Mouse (Mus musculus) CH12.LX (cell line): ENCODE measurements around the gene Olfr411. TPM values are rescaled to one million over a fixed set of nuclear protein-coding genes. Genes with fewer than 3 reads are reported as not detected.
A peak's percentile ranks its signal among the peaks of the same experiment; 100 is the strongest.

Experiments used
- DNase-seq: peaks from one replicate; pipeline ENCODE4 v3.0.0-alpha.2; 2013; ENCODE audit errors: extremely low read depth
- H3K27ac ChIP-seq: 2 replicates; pipeline ENCODE4 v1.5.1; 2012; ENCODE audit warnings: low read depth, mild to moderate bottlenecking, control low read depth, moderate library complexity; ENCODE audit not compliant: insufficient read depth
- H3K27me3 ChIP-seq: replicated peaks from 2 replicates; pipeline ENCODE3; 2012; ENCODE audit warnings: inconsistent platforms
- H3K36me3 ChIP-seq, 2 experiments: replicated peaks in 1 of 2; 2 replicates each; pipeline versions ENCODE3 to v1.6.1; 2012; ENCODE audit warnings: inconsistent platforms in 1 of 2, low read length in 1 of 2, mild to moderate bottlenecking in 1 of 2, mixed read lengths in 1 of 2, moderate library complexity in 1 of 2; ENCODE audit not compliant: control insufficient read depth in 1 of 2, insufficient read depth in 1 of 2
- H3K4me1 ChIP-seq, 2 experiments: 2 replicates each; pipeline ENCODE4 v1.6.1; 2012; ENCODE audit warnings: inconsistent platforms in 1 of 2, moderate library complexity in 1 of 2; ENCODE audit not compliant: insufficient read depth in 2 of 2, control insufficient read depth in 1 of 2
- H3K4me2 ChIP-seq: 2 replicates; pipeline ENCODE4 v1.6.1; 2012; ENCODE audit warnings: low read depth, mild to moderate bottlenecking, control low read depth; ENCODE audit not compliant: poor library complexity, insufficient read depth, severe bottlenecking
- H3K4me3 ChIP-seq, 3 experiments: fragments of 150-350 bp in 1 of 3; sonication (generic) in 1 of 3; replicated peaks in 1 of 3; 2 replicates each; pipeline versions ENCODE3 to v1.5.1; 2011 to 2012; ENCODE audit warnings: low read depth in 2 of 3, low read length in 2 of 3, mild to moderate bottlenecking in 2 of 3, moderate library complexity in 2 of 3, control low read depth in 1 of 3, improper control_type of control experiment in 1 of 3, inconsistent platforms in 1 of 3, mixed read lengths in 1 of 3; ENCODE audit not compliant: poor library complexity in 1 of 3
- H3K79me2 ChIP-seq: replicated peaks from 2 replicates; pipeline ENCODE4 v1.6.1; 2012; ENCODE audit warnings: mild to moderate bottlenecking, moderate library complexity; ENCODE audit not compliant: control insufficient read depth, poor library complexity, insufficient read depth, severe bottlenecking; ENCODE audit errors: extremely low read depth
- H3K9ac ChIP-seq: 2 replicates; pipeline ENCODE4 v1.6.1; 2012; ENCODE audit warnings: low read depth, mild to moderate bottlenecking, control low read depth, moderate library complexity; ENCODE audit not compliant: insufficient read depth
- H3K9me3 ChIP-seq: replicated peaks from 2 replicates; pipeline ENCODE3; 2012; ENCODE audit warnings: low read length, inconsistent platforms, mixed read lengths
- CHD1 ChIP-seq: IDR thresholded peaks from 2 replicates; pipeline ENCODE4 v1.6.1; 2012; ENCODE audit warnings: low read depth, low read length, improper control_type of control experiment, inconsistent platforms
- CHD2 ChIP-seq: IDR thresholded peaks from 2 replicates; pipeline ENCODE4 v1.6.1; 2011; ENCODE audit warnings: low read length, improper control_type of control experiment
- CTCF ChIP-seq, 2 experiments: IDR thresholded peaks in 1 of 2; conservative IDR thresholded peaks in 1 of 2; 2 replicates each; pipeline ENCODE4 v1.5.1; 2011 to 2012; ENCODE audit warnings: low read depth in 2 of 2, low read length in 2 of 2, improper control_type of control experiment in 1 of 2, inconsistent platforms in 1 of 2, mild to moderate bottlenecking in 1 of 2, moderate library complexity in 1 of 2
- GABPA ChIP-seq: IDR thresholded peaks from 2 replicates; pipeline ENCODE4 v1.6.1; 2012; ENCODE audit warnings: low read depth, low read length, improper control_type of control experiment, inconsistent platforms; ENCODE audit not compliant: insufficient replicate concordance
- IRF4 ChIP-seq: IDR thresholded peaks from 2 replicates; pipeline ENCODE4 v1.6.1; 2014; ENCODE audit warnings: low read depth, mild to moderate bottlenecking, inconsistent platforms, low read length, improper control_type of control experiment
- JUND ChIP-seq: conservative IDR thresholded peaks from 2 replicates; pipeline ENCODE4 v1.6.1; 2011; ENCODE audit warnings: low read depth, low read length, improper control_type of control experiment
- KAT2A ChIP-seq: IDR thresholded peaks from 2 replicates; pipeline ENCODE4 v1.6.1; 2012; ENCODE audit warnings: low read length, improper control_type of control experiment, inconsistent platforms; ENCODE audit not compliant: insufficient replicate concordance
- MAX ChIP-seq: IDR thresholded peaks from 2 replicates; pipeline ENCODE4 v1.6.1; 2011; ENCODE audit warnings: low read length, improper control_type of control experiment
- MEF2A ChIP-seq: IDR thresholded peaks from 2 replicates; pipeline ENCODE4 v1.6.1; 2014; ENCODE audit warnings: low read depth, mild to moderate bottlenecking, inconsistent platforms, low read length, improper control_type of control experiment, borderline replicate concordance
- MXI1 ChIP-seq: IDR thresholded peaks from 2 replicates; pipeline ENCODE4 v1.6.1; 2011; ENCODE audit warnings: mild to moderate bottlenecking, low read depth, low read length, improper control_type of control experiment
- MYC ChIP-seq: IDR thresholded peaks from 2 replicates; pipeline ENCODE4 v1.6.1; 2011; ENCODE audit warnings: low read depth, mild to moderate bottlenecking, improper control_type of control experiment, low read length
- NRF1 ChIP-seq: IDR thresholded peaks from 2 replicates; pipeline ENCODE4 v1.6.1; 2014; ENCODE audit warnings: low read depth, mild to moderate bottlenecking, inconsistent platforms, low read length, improper control_type of control experiment, moderate library complexity
- PAX5 ChIP-seq: IDR thresholded peaks from 2 replicates; pipeline ENCODE4 v1.6.1; 2012; ENCODE audit warnings: low read length, inconsistent platforms, mixed read lengths
- POLR2AphosphoS2 ChIP-seq: IDR thresholded peaks from 2 replicates; pipeline ENCODE4 v1.6.1; 2011; ENCODE audit warnings: low read depth, low read length, improper control_type of control experiment
- RAD21 ChIP-seq: IDR thresholded peaks from 2 replicates; pipeline ENCODE4 v1.6.1; 2011; ENCODE audit warnings: low read depth, mild to moderate bottlenecking, low read length, improper control_type of control experiment, moderate library complexity
- RCOR1 ChIP-seq: conservative IDR thresholded peaks from 2 replicates; pipeline ENCODE4 v1.6.1; 2012; ENCODE audit warnings: low read depth, mild to moderate bottlenecking, inconsistent platforms, low read length, improper control_type of control experiment
- SIN3A ChIP-seq: IDR thresholded peaks from 2 replicates; pipeline ENCODE4 v1.6.1; 2012; ENCODE audit warnings: low read length, improper control_type of control experiment, inconsistent platforms
- SMC3 ChIP-seq: IDR thresholded peaks from 2 replicates; pipeline ENCODE4 v1.6.1; 2011; ENCODE audit warnings: low read depth, low read length, improper control_type of control experiment
- USF1 ChIP-seq: IDR thresholded peaks from 2 replicates; pipeline ENCODE4 v1.6.1; 2014; ENCODE audit warnings: low read depth, mild to moderate bottlenecking, inconsistent platforms, low read length, improper control_type of control experiment
- USF2 ChIP-seq: conservative IDR thresholded peaks from 2 replicates; pipeline ENCODE4 v1.6.1; 2011; ENCODE audit warnings: low read depth, low read length, improper control_type of control experiment
- ZC3H11A ChIP-seq: IDR thresholded peaks from 2 replicates; pipeline ENCODE4 v1.6.1; 2012; ENCODE audit warnings: low read depth, mild to moderate bottlenecking, inconsistent platforms, low read length, improper control_type of control experiment
- ZKSCAN1 ChIP-seq: IDR thresholded peaks from 2 replicates; pipeline ENCODE4 v1.6.1; 2012; ENCODE audit warnings: low read depth, inconsistent platforms, low read length, improper control_type of control experiment, borderline replicate concordance
- dilution Hi-C: fragments of 300-500 bp; cut with MboI; formaldehyde crosslinking; loops from 2 replicates; pipeline ENCODE4 v1.14.3; 2020; ENCODE audit warnings: low sequenced_read_pairs; ENCODE audit not compliant: extremely low pct_unique_long_range_greater_than_20kb, extremely low pct_ligation_motif_present
- in situ Hi-C: fragments of 300-500 bp; cut with MboI; formaldehyde crosslinking; loops from 3 replicates; pipeline ENCODE4 v1.14.3; 2019; ENCODE audit warnings: low sequenced_read_pairs, low pct_ligation_motif_present, low pct_unique_long_range_greater_than_20kb, mixed read lengths
- polyA plus RNA-seq: library from polyadenylated mRNA; unstranded; fragments of >175 nt; gene quantifications from 2 replicates; pipeline ENCODE4 v1.2.1, GENCODE M21; 2012; ENCODE audit warnings: low read depth; ENCODE audit not compliant: insufficient read length
- total RNA-seq, 2 experiments: library from RNA; depleted of rRNA; stranded (reverse); fragments of 300-350 nt in 1 of 2; fragments of >200 nt in 1 of 2; gene quantifications; 2 replicates each; pipeline ENCODE4 v1.2.3; 2012 to 2014

Gene Olfr411
- total and polyA plus RNA-seq, 3 experiments = not detected

- Histone ChIP-seq H3K27me3 (no peaks in the 10 kb centered on the region), H3K27ac (no peak overlapping the region), H3K4me1 (peaks cover 5 to 36% of the 10 kb centered on the region in 2 experiments; a peak in 2 of 4 replicates), H3K36me3 (peaks cover 12 to 17% of the 10 kb centered on the region in 2 experiments), H3K79me2 (no peaks in the 10 kb centered on the region), H3K4me2 (no peak overlapping the region), H3K9me3 (no peaks in the 10 kb centered on the region), H3K9ac (no peak overlapping the region), H3K4me3 (no peak overlapping the region)
- DNase-seq = no peak
- dilution Hi-C loops = no loop called here
- in situ Hi-C loops = loop anchor here (10.0 to 25.0 kb wide), 3 partner anchors 155 to 458 kb away; partner anchors contain the start of genes Mnt, Olfr139 and Olfr399
- TF ChIP-seq MAX = no peak
- no peak for TF ChIP-seq JUND
- TF ChIP-seq NRF1 = no peak
- no peak for TF ChIP-seq POLR2AphosphoS2
- TF ChIP-seq USF1 = no peak
Observed at GRCm38 (mm10) chr11:74379166-74379873, 26.9 kb upstream of the Olfr411 start.

DNA sequence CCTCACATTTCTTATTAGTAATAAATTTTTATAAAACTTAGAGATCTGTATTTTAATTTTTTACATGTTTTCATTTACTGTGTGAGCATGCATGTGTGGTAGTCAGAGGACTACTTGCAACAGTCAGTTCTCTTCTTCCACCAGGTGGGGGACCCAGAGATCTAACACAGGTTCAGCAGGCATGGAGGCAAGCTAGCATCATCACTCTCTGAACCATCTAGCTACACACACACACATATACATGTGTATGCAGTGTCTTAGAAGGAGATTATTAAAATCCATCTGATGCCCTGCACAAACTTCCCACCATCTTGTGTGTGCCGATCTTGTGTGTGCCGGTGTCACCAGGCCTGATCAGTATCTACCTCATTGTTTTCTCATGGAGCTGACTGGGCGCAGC, 24.4 kb upstream of the Olfr411 start:
- H3K4me1 ChIP-seq = peaks cover 2 to 23% of the 10 kb centered on the region in 2 experiments; a peak in 2 of 4 replicates
- dilution Hi-C loops = no loop called here
- peak; percentile 82 for DNase-seq

GRCm38 (mm10) chr11:74371393-74372100, 19.1 kb upstream of the Olfr411 start:
- in situ Hi-C loops = loop anchor here (10.0 to 25.0 kb wide), 4 partner anchors 163 to 1234 kb away; partner anchors contain the start of genes Haspin, Olfr139 and Olfr399
- H3K4me2 ChIP-seq = peak overlapping the region; percentile 45; the same call in 1 of the 2 replicates
- TF ChIP-seq MYC (no peak), IRF4 (peak; percentile 59; the same call in 1 of the 2 replicates), USF2 (no peak), CHD1 (no peak), JUND (no peak), RCOR1 (no peak), PAX5 (no peak), MEF2A (no peak), ZKSCAN1 (no peak), MXI1 (no peak), GABPA (no peak), SIN3A (no peak), CTCF (conservative IDR thresholded peaks at IDR 0.05 in 1 of 2, IDR thresholded peaks at IDR 0.05 in 1 of 2; ENCODE audit: low read depth in 2 of 2, low read length in 2 of 2) (peak; percentile 92 to 94), CHD2 (no peak), KAT2A (no peak)

More for the DNA sequence above, 24.4 kb upstream of the Olfr411 start:
- no peak overlapping the region for H3K4me3 ChIP-seq
- TF ChIP-seq RAD21 (peak; percentile 98), PAX5 (no peak), CTCF (conservative IDR thresholded peaks at IDR 0.05 in 1 of 2, IDR thresholded peaks at IDR 0.05 in 1 of 2; ENCODE audit: low read depth in 2 of 2, low read length in 2 of 2) (peak; percentile 62 to 98), GABPA (no peak), CHD1 (no peak), SMC3 (peak; percentile 99), ZC3H11A (peak; percentile 98), MYC (peak; percentile 34; the same call in 1 of the 2 replicates)
- TF ChIP-seq, all 38 proteins: peak for 5
- H3K79me2 ChIP-seq = no peaks in the 10 kb centered on the region
- in situ Hi-C loops = loop anchor here (10.0 to 25.0 kb wide), 3 partner anchors 158 to 460 kb away; partner anchors contain the start of genes Mnt, Olfr139 and Olfr399
- no peak overlapping the region for H3K27ac ChIP-seq
- H3K9me3 ChIP-seq = no peaks in the 10 kb centered on the region
- H3K27me3 ChIP-seq = peaks cover 4% of the 10 kb centered on the region
- H3K36me3 ChIP-seq = no peaks in the 10 kb centered on the region
- H3K4me2 ChIP-seq = no peak overlapping the region
- no peak overlapping the region for H3K9ac ChIP-seq

More at GRCm38 (mm10) chr11:74371393-74372100, 19.1 kb upstream of the Olfr411 start:
- peak; percentile 59 for DNase-seq
- peaks cover 3% of the 10 kb centered on the region for H3K9me3 ChIP-seq
- H3K4me1 ChIP-seq = no peaks in the 10 kb centered on the region
- dilution Hi-C loops = no loop called here
- H3K27ac ChIP-seq = no peak overlapping the region
- H3K9ac ChIP-seq = no peak overlapping the region
- H3K36me3 ChIP-seq = no peaks in the 10 kb centered on the region
- peaks cover 47% of the 10 kb centered on the region for H3K27me3 ChIP-seq
- no peaks in the 10 kb centered on the region for H3K79me2 ChIP-seq
- H3K4me3 ChIP-seq = no peak overlapping the region
